ENCODE assay signal across 25 mouse cellular contexts in genomic region chr8:65126454-65126853, GRCm38 (mm10). TPM values are rescaled to one million over a fixed set of nuclear protein-coding genes. Genes with fewer than 3 reads are reported as not detected.
"Had no signal": no experiment of that assay in that cellular context is flagged by ENCODE, and none has a peak within 500 bp of the region (broad histone marks: within the 10 kb centered on the region; RNA-seq: fewer than 3 reads in every experiment).

No protein-coding gene starts in this region.

- DNase-seq: lung, adult 18-20 months; lung, embryonic 14.5 days; lung, postnatal 10 days; lung, postnatal 4 days; midbrain, embryonic 14.5 days; retina, postnatal 1 day; right cerebral cortex, adult 18-20 months; right cerebral cortex, postnatal 25 days; right cerebral cortex, postnatal 4 days; thymus, adult 2 months; thymus, postnatal 25 days; thymus, postnatal 4 days had no signal

- H3K27me3 ChIP-seq: midbrain, embryonic 12.5 days; neural tube, embryonic 13.5 days; neural tube, embryonic 15.5 days had no signal

- H3K4me2 ChIP-seq: lung, embryonic 14.5 days; midbrain, embryonic 12.5 days; neural tube, embryonic 13.5 days; neural tube, embryonic 15.5 days had no signal

- H3K9ac ChIP-seq: liver, embryonic 14.5 days; lung, embryonic 14.5 days; midbrain, embryonic 12.5 days; neural tube, embryonic 13.5 days; neural tube, embryonic 15.5 days had no signal

- H3K9me3 ChIP-seq: midbrain, embryonic 10.5 days; midbrain, embryonic 12.5 days; neural tube, embryonic 13.5 days; neural tube, embryonic 15.5 days had no signal

- H3K4me3 ChIP-seq: midbrain, embryonic 10.5 days; midbrain, embryonic 12.5 days; myocyte; neural tube, embryonic 13.5 days; neural tube, embryonic 15.5 days had no signal

- H3K36me3 ChIP-seq: midbrain, embryonic 10.5 days; midbrain, embryonic 12.5 days; neural tube, embryonic 13.5 days; neural tube, embryonic 15.5 days had no signal

- ATAC-seq: midbrain, embryonic 16.5 days had no signal

- H3K4me1 ChIP-seq: midbrain, embryonic 10.5 days; midbrain, embryonic 12.5 days; neural tube, embryonic 13.5 days; neural tube, embryonic 15.5 days had no signal

- H3K27ac ChIP-seq: liver, embryonic 14.5 days; midbrain, embryonic 10.5 days; midbrain, embryonic 12.5 days; neural tube, embryonic 13.5 days; neural tube, embryonic 15.5 days had no signal

RNA-seq across cellular contexts. Expression of gene BC030870, which starts 2.9 kb away (rescaled TPM):
- polyA plus RNA-seq: midbrain, embryonic 10.5 days; midbrain, embryonic 12.5 days; midbrain, embryonic 14.5 days; midbrain, embryonic 16.5 days; myocyte; neural tube, embryonic 11.5 days; neural tube, embryonic 13.5 days; neural tube, embryonic 15.5 days; spleen, adult 2 months; testis, adult 2 months; thymus, adult 2 months had no signal

RNA-seq across cellular contexts. Expression of gene Gm10663, which starts 51.6 kb away (rescaled TPM):
- polyA plus RNA-seq: liver, embryonic 14.5 days; liver, embryonic 16.5 days; lung, embryonic 14.5 days; lung, embryonic 16.5 days; midbrain, embryonic 10.5 days; midbrain, embryonic 12.5 days; midbrain, embryonic 14.5 days; midbrain, embryonic 16.5 days; myocyte; neural tube, embryonic 11.5 days; neural tube, embryonic 13.5 days; neural tube, embryonic 15.5 days; spleen, adult 2 months; stomach, embryonic 16.5 days; testis, adult 2 months; thymus, adult 2 months had no signal
